Mouse (Mus musculus) liver, postnatal 0 days (tissue): Measurements from ENCODE around the gene Gm20388.

Experiments used
- CTCF ChIP-seq: sonication (generic); IDR thresholded peaks from 2 replicates; pipeline ENCODE4 v1.5.1; 2016; ENCODE audit warnings: antibody characterized with exemption, low read depth
- EP300 ChIP-seq: IDR thresholded peaks from 2 replicates; pipeline ENCODE4 v1.6.1; 2016; ENCODE audit warnings: antibody characterized with exemption, low read depth, mild to moderate bottlenecking

DNA sequence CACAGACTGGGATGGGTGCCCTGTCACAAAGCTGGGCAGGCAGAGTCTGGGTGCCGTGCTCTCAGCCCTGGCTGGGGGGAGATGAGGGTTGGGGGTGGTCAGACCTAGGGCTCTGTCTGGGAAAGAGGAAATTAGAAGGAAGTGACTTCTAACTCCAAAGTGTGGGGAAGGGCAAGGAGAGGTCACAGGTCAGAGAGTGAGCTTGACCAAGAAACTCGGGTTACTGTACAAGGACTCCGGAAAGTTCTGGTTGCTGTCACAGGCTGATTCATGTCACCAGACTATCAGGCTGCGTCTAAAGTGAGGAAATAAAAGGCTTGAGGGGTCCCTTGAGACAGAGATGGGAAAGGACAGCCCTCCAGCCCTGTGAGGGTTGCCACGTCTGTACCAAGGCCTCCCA, 1408.8 kb downstream of the Gm20388 start:
- TF ChIP-seq CTCF (no peak), EP300 (no peak)
